Mouse (Mus musculus) neural tube, embryonic 14.5 days (tissue): ENCODE data around the gene Dok7. TPM values are rescaled to one million over a fixed set of nuclear protein-coding genes. Genes with fewer than 3 reads are reported as not detected.

ENCODE experiments used
- ATAC-seq: fragments of 200-750 bp; cut with Nextera tagmentation; 2 replicates; pipeline ENCODE4 v1.8.0; 2017; ENCODE audit warnings: low read depth, mild to moderate bottlenecking, moderate TSS enrichment, moderate library complexity
- H3K27ac ChIP-seq: fragments of 300-500 bp; sonication (generic); 2 replicates; pipeline ENCODE4 v1.5.1; 2014; ENCODE audit warnings: low read depth, mild to moderate bottlenecking, control low read depth, low read length, moderate library complexity, mixed read lengths
- H3K27me3 ChIP-seq: fragments of 300-500 bp; sonication (generic); 2 replicates; pipeline ENCODE4 v1.6.1; 2014; ENCODE audit warnings: low read length; ENCODE audit not compliant: control insufficient read depth, insufficient read depth
- H3K36me3 ChIP-seq: fragments of 300-500 bp; sonication (generic); 2 replicates; pipeline ENCODE4 v1.6.1; 2014; ENCODE audit warnings: low read length, mixed read lengths; ENCODE audit not compliant: control insufficient read depth, insufficient read depth
- H3K4me1 ChIP-seq: fragments of 300-500 bp; sonication (generic); 2 replicates; pipeline ENCODE4 v1.6.1; 2014; ENCODE audit warnings: low read length; ENCODE audit not compliant: control insufficient read depth, insufficient read depth
- H3K4me2 ChIP-seq: fragments of 300-500 bp; sonication (generic); 2 replicates; pipeline ENCODE4 v1.6.1; 2014; ENCODE audit warnings: mild to moderate bottlenecking, low read depth, low read length, control low read depth
- H3K4me3 ChIP-seq: fragments of 300-500 bp; sonication (generic); 2 replicates; pipeline ENCODE4 v1.5.1; 2014; ENCODE audit warnings: low read depth, low read length, control low read depth, mixed read lengths
- H3K9ac ChIP-seq: fragments of 300-500 bp; sonication (generic); replicated peaks from 2 replicates; pipeline ENCODE4 v1.6.1; 2014; ENCODE audit warnings: low read depth, mild to moderate bottlenecking, control low read depth, low read length, mixed read lengths
- H3K9me3 ChIP-seq: fragments of 300-500 bp; sonication (generic); 2 replicates; pipeline ENCODE4 v1.6.1; 2016; ENCODE audit warnings: low read length; ENCODE audit not compliant: control insufficient read depth
- WGBS: fragments of 180-500 bp; shearing (Covaris S2); extraction: QIAGEN DNeasy Blood & Tissue Kit; methylation state at CpG from one replicate; pipeline ENCODE4 v1.1.7; 2014; 5-methylcytosine and 5-hydroxymethylcytosine counted together
- polyA plus RNA-seq: library from polyadenylated mRNA; unstranded; fragments of >200 nt; fragmentation: Nextera tagmentation; extraction: Ambion mirVana; gene quantifications from 2 replicates; pipeline ENCODE4 v1.2.1, GENCODE M21; 2014

Dok7 gene
- polyA plus RNA-seq, 1 experiment from 2014 or later: 5.7 TPM

GRCm38 (mm10) chr5:35043110-35043451 is 13.5 kb upstream of the Dok7 start:
- Histone ChIP-seq H3K9me3 (no peaks in the 10 kb centered on the region), H3K27me3 (no peaks in the 10 kb centered on the region), H3K4me3 (no peak overlapping the region), H3K4me2 (no peak overlapping the region), H3K36me3 (no peaks in the 10 kb centered on the region), H3K4me1 (no peaks in the 10 kb centered on the region), H3K27ac (no peak overlapping the region), H3K9ac (no peak overlapping the region)
- WGBS: 41% methylated on average over 1 of the region's 1 CpGs
- peak; percentile 88 for ATAC-seq

GRCm38 (mm10) chr5:35050541-35050940 is 6.0 kb upstream of the Dok7 start:
- no peak overlapping the region for H3K9ac ChIP-seq
- H3K4me1 ChIP-seq: no peaks in the 10 kb centered on the region
- no peak overlapping the region for H3K4me3 ChIP-seq
- 80% methylated on average over 5 of the region's 5 CpGs for WGBS
- ATAC-seq: no peak
- no peak overlapping the region for H3K4me2 ChIP-seq
- no peak overlapping the region for H3K27ac ChIP-seq
- no peaks in the 10 kb centered on the region for H3K9me3 ChIP-seq
- no peaks in the 10 kb centered on the region for H3K27me3 ChIP-seq
- H3K36me3 ChIP-seq: no peaks in the 10 kb centered on the region

GRCm38 (mm10) chr5:35054628-35055027 is 1.9 kb upstream of the Dok7 start:
- Histone ChIP-seq H3K27ac (no peak overlapping the region), H3K4me2 (no peak overlapping the region), H3K9me3 (no peaks in the 10 kb centered on the region), H3K4me3 (no peak overlapping the region), H3K4me1 (no peaks in the 10 kb centered on the region), H3K36me3 (no peaks in the 10 kb centered on the region), H3K27me3 (no peaks in the 10 kb centered on the region), H3K9ac (no peak overlapping the region)
- ATAC-seq: no peak
- 82% methylated on average over 3 of the region's 3 CpGs for WGBS

- no peaks in the 10 kb centered on the region for H3K4me1 ChIP-seq
- ATAC-seq: peak; percentile 35; the same call in 1 of the 2 replicates
- WGBS: 55% methylated on average over 12 of the region's 12 CpGs
- H3K4me3 ChIP-seq: no peak overlapping the region
- no peaks in the 10 kb centered on the region for H3K27me3 ChIP-seq
- H3K4me2 ChIP-seq: no peak overlapping the region
- H3K9me3 ChIP-seq: no peaks in the 10 kb centered on the region
- H3K36me3 ChIP-seq: no peaks in the 10 kb centered on the region
- no peak overlapping the region for H3K9ac ChIP-seq
- no peak overlapping the region for H3K27ac ChIP-seq
Observed at GRCm38 (mm10) chr5:35055076-35055475, 1.5 kb upstream of the Dok7 start.

GRCm38 (mm10) chr5:35057582-35057981 is 1.0 kb downstream of the Dok7 start:
- Histone ChIP-seq H3K4me1 (no peaks in the 10 kb centered on the region), H3K27ac (no peak overlapping the region), H3K36me3 (no peaks in the 10 kb centered on the region), H3K4me2 (peak overlapping the region; percentile 94), H3K9me3 (no peaks in the 10 kb centered on the region), H3K4me3 (peak overlapping the region; percentile 56), H3K27me3 (no peaks in the 10 kb centered on the region), H3K9ac (peak overlapping the region; percentile 63)
- 20% methylated on average over 2 of the region's 4 CpGs for WGBS
- ATAC-seq: no peak

- Histone ChIP-seq H3K9ac (no peak overlapping the region), H3K27ac (no peak overlapping the region), H3K4me1 (no peaks in the 10 kb centered on the region), H3K4me2 (peak overlapping the region; percentile 94), H3K4me3 (peak overlapping the region; percentile 56; the same call in 1 of the 2 replicates), H3K9me3 (no peaks in the 10 kb centered on the region), H3K27me3 (no peaks in the 10 kb centered on the region), H3K36me3 (no peaks in the 10 kb centered on the region)
- ATAC-seq: no peak
- 92% methylated on average over 1 of the region's 1 CpGs for whole genome bisulfite sequencing
Observed at GRCm38 (mm10) chr5:35058216-35058615, 1.6 kb downstream of the Dok7 start.

GRCm38 (mm10) chr5:35060098-35060497 is 3.5 kb downstream of the Dok7 start:
- Histone ChIP-seq H3K9ac (no peak overlapping the region), H3K27me3 (no peaks in the 10 kb centered on the region), H3K27ac (no peak overlapping the region), H3K4me2 (no peak overlapping the region), H3K4me1 (no peaks in the 10 kb centered on the region), H3K36me3 (no peaks in the 10 kb centered on the region), H3K9me3 (no peaks in the 10 kb centered on the region), H3K4me3 (no peak overlapping the region)
- ATAC-seq: no peak
- WGBS: 75% methylated on average over 3 of the region's 3 CpGs

- Histone ChIP-seq H3K4me3 (no peak overlapping the region), H3K9me3 (no peaks in the 10 kb centered on the region), H3K27ac (no peak overlapping the region), H3K4me1 (0 out of 2 replicates have a peak, but pooled peaks cover 2% of the 10 kb centered on the region), H3K36me3 (no peaks in the 10 kb centered on the region), H3K9ac (no peak overlapping the region), H3K4me2 (no peak overlapping the region), H3K27me3 (no peaks in the 10 kb centered on the region)
- ATAC-seq: no peak
- WGBS: 78% methylated on average over 2 of the region's 2 CpGs
Observed at GRCm38 (mm10) chr5:35069841-35070240, 13.3 kb downstream of the Dok7 start.

GRCm38 (mm10) chr5:35070314-35070713 is 13.7 kb downstream of the Dok7 start:
- Histone ChIP-seq H3K36me3 (no peaks in the 10 kb centered on the region), H3K4me3 (no peak overlapping the region), H3K4me2 (no peak overlapping the region), H3K9ac (no peak overlapping the region), H3K27me3 (no peaks in the 10 kb centered on the region), H3K9me3 (no peaks in the 10 kb centered on the region), H3K27ac (no peak overlapping the region), H3K4me1 (0 out of 2 replicates have a peak, but pooled peaks cover 2% of the 10 kb centered on the region)
- no peak for ATAC-seq
- 91% methylated on average over 8 of the region's 8 CpGs for WGBS
